23 mouse cellular contexts compared by ENCODE assay signal in the genomic region with DNA sequence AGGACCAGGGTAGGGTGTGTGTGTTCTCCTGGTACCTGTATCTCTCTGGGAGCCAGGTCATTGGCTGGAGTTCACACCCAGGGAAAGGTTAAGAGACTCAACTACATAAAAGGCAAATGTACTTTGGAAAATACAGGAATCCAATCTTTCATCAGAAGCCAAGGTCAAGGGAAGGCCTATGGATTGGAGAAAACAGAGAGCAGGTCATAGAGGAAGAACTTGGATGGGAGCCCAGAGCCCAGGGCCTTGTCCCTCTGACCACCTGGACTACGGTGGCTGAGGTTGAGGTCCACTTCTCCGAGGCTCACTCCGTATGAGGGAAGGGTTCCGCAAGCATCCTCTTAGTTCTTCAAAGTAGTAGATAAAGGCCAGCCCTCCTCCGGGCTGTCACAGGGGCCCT. TPM values are rescaled to one million over a fixed set of nuclear protein-coding genes. Genes with fewer than 3 reads are reported as not detected.
DNase-seq lines count a peak whose midpoint lies in the region; ATAC-seq and TF ChIP-seq lines count a peak whose summit lies in the region.
"Had no signal": no experiment of that assay in that cellular context is flagged by ENCODE, and none has a peak within 500 bp of the region (broad histone marks: within the 10 kb centered on the region; RNA-seq: fewer than 3 reads in every experiment).

No protein-coding gene starts in this region.

- H3K36me3 ChIP-seq in kidney, embryonic 14.5 days (ENCODE audit: control insufficient read depth, insufficient read depth, low read length), result no peaks in the 10 kb centered on the region
- H3K36me3 ChIP-seq in liver, adult 2 months (ENCODE audit: control insufficient read depth, insufficient read depth, low read length), result no peaks in the 10 kb centered on the region
- H3K36me3 ChIP-seq in liver, embryonic 11.5 days (ENCODE audit: control insufficient read depth, insufficient read depth, low read length), result no peaks in the 10 kb centered on the region
- no peaks in the 10 kb centered on the region for H3K36me3 ChIP-seq in liver, embryonic 16.5 days (ENCODE audit: control insufficient read depth, insufficient read depth)
- H3K36me3 ChIP-seq: embryonic facial prominence, embryonic 10.5 days; heart, embryonic 12.5 days; hindbrain, embryonic 10.5 days; limb, embryonic 12.5 days had no signal

- DNase-seq in cerebellum, postnatal 14 days, result peak; percentile 47
- DNase-seq in cerebellum, adult 11 months, result no peak
- peak; percentile 36 for DNase-seq in kidney, adult 11 months
- DNase-seq in liver, adult 2 months (ENCODE audit: extremely low read depth, low read depth, low spot score), result peak; percentile 82
- DNase-seq in liver, embryonic 11.5 days (ENCODE audit: low spot score), result no peak
- no peak for DNase-seq in lung, postnatal 14 days
- DNase-seq: cerebellum, adult 9-11 months; gastrocnemius, postnatal 10 days; heart, postnatal 10 days; layer of hippocampus, postnatal 36 days; lung, adult 2 months; lung, postnatal 36 days; midbrain, embryonic 14.5 days; right cerebral cortex, postnatal 14 days; thymus, postnatal 25 days had no signal

- no peak overlapping the region for H3K4me3 ChIP-seq in kidney, embryonic 14.5 days (ENCODE audit: low read length)
- no peak overlapping the region for H3K4me3 ChIP-seq in liver, adult 2 months (ENCODE audit: insufficient read depth, low read depth, low read length)
- no peak overlapping the region for H3K4me3 ChIP-seq in liver, embryonic 11.5 days (ENCODE audit: low read depth, low read length)
- H3K4me3 ChIP-seq in liver, embryonic 16.5 days (ENCODE audit: low read depth, low read length), result no peak overlapping the region
- H3K4me3 ChIP-seq: embryonic facial prominence, embryonic 10.5 days; heart, embryonic 12.5 days; hindbrain, embryonic 10.5 days; limb, embryonic 12.5 days had no signal

- H3K27me3 ChIP-seq in kidney, embryonic 14.5 days (ENCODE audit: control insufficient read depth, insufficient read depth, low read length), result peaks cover 11% of the 10 kb centered on the region
- no peaks in the 10 kb centered on the region for H3K27me3 ChIP-seq in liver, adult 2 months (ENCODE audit: control insufficient read depth, insufficient read depth, low read length)
- H3K27me3 ChIP-seq in liver, embryonic 11.5 days (replicated peaks; ENCODE audit: control insufficient read depth, insufficient read depth, low read length), result peaks cover 65% of the 10 kb centered on the region
- peaks cover 6% of the 10 kb centered on the region for H3K27me3 ChIP-seq in liver, embryonic 16.5 days (ENCODE audit: control insufficient read depth, insufficient read depth, low read depth, low read length)

- no peak overlapping the region for H3K4me2 ChIP-seq in kidney, embryonic 14.5 days (replicated peaks; ENCODE audit: low read depth, low read length)
- H3K4me2 ChIP-seq in liver, embryonic 11.5 days, result no peak overlapping the region
- H3K4me2 ChIP-seq in liver, embryonic 16.5 days (ENCODE audit: low read depth, low read length), result no peak overlapping the region
- H3K4me2 ChIP-seq: heart, embryonic 12.5 days; limb, embryonic 12.5 days had no signal

- TF ChIP-seq POLR2A in liver, adult 2 months (IDR thresholded peaks at IDR 0.05; ENCODE audit: extremely low read depth, insufficient read depth, low read length), result no peak

- H3K9ac ChIP-seq in kidney, embryonic 14.5 days (ENCODE audit: low read depth, low read length), result no peak overlapping the region
- no peak overlapping the region for H3K9ac ChIP-seq in liver, adult 2 months (ENCODE audit: low read depth, low read length)
- no peak overlapping the region for H3K9ac ChIP-seq in liver, embryonic 11.5 days (ENCODE audit: low read depth, low read length)
- no peak overlapping the region for H3K9ac ChIP-seq in liver, embryonic 16.5 days (ENCODE audit: low read depth, low read length)
- H3K9ac ChIP-seq: heart, embryonic 12.5 days; limb, embryonic 12.5 days had no signal

- H3K4me1 ChIP-seq in kidney, embryonic 14.5 days (ENCODE audit: control insufficient read depth, insufficient read depth, low read length), result peaks cover 18% of the 10 kb centered on the region
- H3K4me1 ChIP-seq in liver, adult 2 months (ENCODE audit: control insufficient read depth, insufficient read depth, low read length), result peaks cover 24% of the 10 kb centered on the region
- H3K4me1 ChIP-seq in liver, embryonic 11.5 days (replicated peaks; ENCODE audit: control insufficient read depth, insufficient read depth, low read length), result peaks cover 35% of the 10 kb centered on the region
- H3K4me1 ChIP-seq in liver, embryonic 16.5 days (ENCODE audit: control insufficient read depth, low read depth, low read length), result peaks cover 14% of the 10 kb centered on the region

- ATAC-seq in kidney, embryonic 14.5 days (ENCODE audit: low FRiP score, low TSS enrichment), result no peak
- ATAC-seq in liver, embryonic 11.5 days (replicated peaks; ENCODE audit: low FRiP score), result no peak
- ATAC-seq in liver, embryonic 16.5 days (ENCODE audit: low read depth), result peak; percentile 48
- ATAC-seq: hindbrain, embryonic 16.5 days; intestine, embryonic 16.5 days had no signal

- WGBS in kidney, embryonic 14.5 days, result 85% methylated on average over 5 of the region's 5 CpGs
- WGBS in liver, adult 2 months, result 45% methylated on average over 5 of the region's 5 CpGs
- 70% methylated on average over 5 of the region's 5 CpGs for WGBS in liver, embryonic 11.5 days
- 62% methylated on average over 5 of the region's 5 CpGs for WGBS in liver, embryonic 16.5 days (ENCODE audit: insufficient replicate concordance)

- no peaks in the 10 kb centered on the region for H3K79me2 ChIP-seq in liver, adult 2 months (ENCODE audit: control insufficient read depth, insufficient read depth, low read length)

- TF ChIP-seq CTCF in liver, adult 2 months (IDR thresholded peaks at IDR 0.05; ENCODE audit: low read depth, low read length), result no peak

- H3K9me3 ChIP-seq in kidney, embryonic 14.5 days (ENCODE audit: control insufficient read depth, low read length), result no peaks in the 10 kb centered on the region
- no peaks in the 10 kb centered on the region for H3K9me3 ChIP-seq in liver, embryonic 11.5 days (ENCODE audit: control insufficient read depth, low read length)
- no peaks in the 10 kb centered on the region for H3K9me3 ChIP-seq in liver, embryonic 16.5 days (replicated peaks; ENCODE audit: control insufficient read depth, low read length)
- H3K9me3 ChIP-seq: embryonic facial prominence, embryonic 10.5 days; hindbrain, embryonic 10.5 days; limb, embryonic 12.5 days had no signal

- H3K27ac ChIP-seq in kidney, embryonic 14.5 days (ENCODE audit: low read depth, low read length), result no peak overlapping the region
- H3K27ac ChIP-seq in liver, adult 2 months (replicated peaks; ENCODE audit: insufficient read depth, low read depth, low read length), result no peak overlapping the region
- no peak overlapping the region for H3K27ac ChIP-seq in liver, embryonic 11.5 days (ENCODE audit: low read depth, low read length)
- H3K27ac ChIP-seq in liver, embryonic 16.5 days (ENCODE audit: low read length), result no peak overlapping the region
- H3K27ac ChIP-seq: embryonic facial prominence, embryonic 10.5 days; limb, embryonic 12.5 days had no signal

RNA-seq across cellular contexts. Expression of a gene that starts 48.9 kb away (rescaled TPM):
- polyA plus RNA-seq in kidney, embryonic 14.5 days (2014; fragmentation: Nextera tagmentation; extraction: Ambion mirVana), result 29.6 and 33.7 TPM in 2 replicates
- 2.4 and 2.9 TPM in 2 replicates for total RNA-seq in liver, adult 2 months (2014; rRNA removed)
- 9.7 and 14.8 TPM in 2 replicates for polyA plus RNA-seq in liver, adult 2 months (2012; rRNA removed)
- 15.0 and 15.8 TPM in 2 replicates for polyA plus RNA-seq in liver, embryonic 11.5 days (2014; fragmentation: Nextera tagmentation; extraction: Ambion mirVana)
- polyA plus RNA-seq in liver, embryonic 16.5 days (2015; fragmentation: Nextera tagmentation; extraction: Ambion mirVana), result 3.0 and 3.6 TPM in 2 replicates

Comparison
In these comparisons a context has a peak if more than half of its experiments do, and no peak if none do; other contexts are left out.
1. DNase-seq: peak in cerebellum, postnatal 14 days (2 of 2), kidney, adult 11 months (single experiment) and liver, adult 2 months (single experiment); none in cerebellum, adult 11 months (single experiment), liver, embryonic 11.5 days (single experiment) and lung, postnatal 14 days (single experiment).